Mouse (Mus musculus) heart, adult 11 months (tissue): ENCODE data around the gene Fpgt.

Source experiments
- DNase-seq: peaks from one replicate; pipeline ENCODE4 v3.0.0; 2022

Fpgt gene

GRCm38 (mm10) chr3:155093116-155093956, at the start of gene Fpgt, which contains the start of gene Lrriq3:
Gene Fpgt (minus strand): TSS chr3:155093403.
Gene Lrriq3 (plus strand): TSS chr3:155093434.
- peak; percentile 99 for DNase-seq

- DNase-seq, result peak; percentile 84
Measured at GRCm38 (mm10) chr3:155141047-155141446, 47.8 kb upstream of the Fpgt start.

GRCm38 (mm10) chr3:155137737-155138136, 44.5 kb upstream of the Fpgt start:
- DNase-seq, result no peak

- no peak for DNase-seq
Measured at GRCm38 (mm10) chr3:155105957-155106356, 12.8 kb upstream of the Fpgt start.

- no peak for DNase-seq
Measured at GRCm38 (mm10) chr3:155099266-155099665, 6.1 kb upstream of the Fpgt start.

- no peak for DNase-seq
Measured at GRCm38 (mm10) chr3:155092081-155092480, 1.1 kb downstream of the Fpgt start.

- no peak for DNase-seq
Measured at GRCm38 (mm10) chr3:155077908-155078307, 15.3 kb downstream of the Fpgt start.

GRCm38 (mm10) chr3:155059449-155059822, 33.8 kb downstream of the Fpgt start:
- DNase-seq, result no peak

GRCm38 (mm10) chr3:155058800-155059448, 34.3 kb downstream of the Fpgt start:
- DNase-seq, result no peak

GRCm38 (mm10) chr3:155057566-155057965, 35.6 kb downstream of the Fpgt start:
- DNase-seq, result no peak

GRCm38 (mm10) chr3:155056606-155057005, 36.6 kb downstream of the Fpgt start:
- DNase-seq, result no peak

- peak; percentile 91 for DNase-seq
Measured at GRCm38 (mm10) chr3:155055231-155055916, 37.8 kb downstream of the Fpgt start, which contains the start of gene Tnni3k. Gene Tnni3k (minus strand): TSS chr3:155055407.

- DNase-seq, result no peak
Measured at GRCm38 (mm10) chr3:155053189-155053588, 40.0 kb downstream of the Fpgt start.

- no peak for DNase-seq
Measured at GRCm38 (mm10) chr3:155052021-155052420, 41.2 kb downstream of the Fpgt start.

GRCm38 (mm10) chr3:155039012-155039836, 54.0 kb downstream of the Fpgt start:
- no peak for DNase-seq
